Mouse (Mus musculus) embryonic facial prominence, embryonic 11.5 days (tissue): ENCODE measurements around the gene Ifi208. TPM values are rescaled to one million over a fixed set of nuclear protein-coding genes. Genes with fewer than 3 reads are reported as not detected.

Experiments used
- microRNA-seq: library from miRNA; unstranded; fragments of <30 nt; microRNA quantifications from one replicate; pipeline ENCODE4, GENCODE M21; 2016; ENCODE audit warnings: borderline number of aligned reads
- polyA plus RNA-seq: library from polyadenylated mRNA; unstranded; fragments of >200 nt; fragmentation: Nextera tagmentation; extraction: Ambion mirVana; gene quantifications from 2 replicates; pipeline ENCODE4 v1.2.1, GENCODE M21; 2014

Ifi208 gene
- polyA plus RNA-seq, 1 experiment from 2014 or later = 0.07 TPM

Small RNA genes lying within 50 kb of the gene (microRNA-seq; reads per million reads assigned to microRNA genes)
- gene Gm44339 = not detected

Other genes with a start within 250 kb of the Ifi208 start
- gene Ifi206, start 182.6 kb upstream of the Ifi208 start, polyA plus RNA-seq = not detected in 2 replicates
- gene Ifi214, start 137.7 kb upstream of the Ifi208 start, polyA plus RNA-seq = not detected in 2 replicates
- gene Ifi213, start 74.4 kb upstream of the Ifi208 start, polyA plus RNA-seq = not detected in 2 replicates
- gene Ifi209, start 42.8 kb upstream of the Ifi208 start, polyA plus RNA-seq = not detected in 2 replicates
- 0.74 and 0.95 TPM in 2 replicates for gene Ifi207, start 68.1 kb downstream of the Ifi208 start, polyA plus RNA-seq
- gene Ifi204, start 93.3 kb downstream of the Ifi208 start, polyA plus RNA-seq = 1.00 and 1.0 TPM in 2 replicates
- 0.28 and 0.40 TPM in 2 replicates for gene Ifi211, start 239.4 kb downstream of the Ifi208 start, polyA plus RNA-seq